Mouse (Mus musculus) liver, embryonic 14.5 days (tissue): ENCODE data around the gene Ptprb. TPM values are rescaled to one million over a fixed set of nuclear protein-coding genes. Genes with fewer than 3 reads are reported as not detected.

Experiments
- ATAC-seq: fragments of 200-750 bp; cut with Nextera tagmentation; 2 replicates; pipeline ENCODE4 v1.8.0; 2017; ENCODE audit warnings: moderate number of reproducible peaks, mild to moderate bottlenecking, moderate library complexity; ENCODE audit not compliant: insufficient read depth
- DNase-seq, 3 experiments: peaks; one replicate each; pipeline ENCODE4 v3.0.0-alpha.2; 2012 to 2013; ENCODE audit warnings: low read depth in 3 of 3, low spot score in 3 of 3
- H3K27ac ChIP-seq: fragments of 300-500 bp; sonication (generic); 2 replicates; pipeline ENCODE4 v1.5.1; 2014; ENCODE audit warnings: moderate library complexity, mild to moderate bottlenecking, control low read depth, inconsistent platforms
- H3K27me3 ChIP-seq: fragments of 300-500 bp; sonication (generic); 2 replicates; pipeline ENCODE4 v1.6.1; 2014; ENCODE audit warnings: mild to moderate bottlenecking, low read length, moderate library complexity; ENCODE audit not compliant: control insufficient read depth, insufficient read depth
- H3K36me3 ChIP-seq: fragments of 300-500 bp; sonication (generic); replicated peaks from 2 replicates; pipeline ENCODE4 v1.6.1; 2014; ENCODE audit warnings: low read depth; ENCODE audit not compliant: control insufficient read depth, insufficient read depth
- H3K4me1 ChIP-seq, 2 experiments: fragments of 200-500 bp in 1 of 2; fragments of 300-500 bp in 1 of 2; sonication (generic) in 1 of 2; replicated peaks; 2 replicates each; pipeline ENCODE4 v1.6.1; 2012 to 2014; ENCODE audit warnings: antibody characterized with exemption in 1 of 2, inconsistent platforms in 1 of 2, low read length in 1 of 2; ENCODE audit not compliant: control insufficient read depth in 2 of 2, insufficient read depth in 2 of 2
- H3K4me2 ChIP-seq: fragments of 300-500 bp; sonication (generic); 2 replicates; pipeline ENCODE4 v1.6.1; 2014; ENCODE audit warnings: low read depth, mild to moderate bottlenecking, control low read depth, moderate library complexity
- H3K4me3 ChIP-seq, 2 experiments: fragments of 200-500 bp in 1 of 2; fragments of 300-500 bp in 1 of 2; sonication (generic) in 1 of 2; 2 replicates each; pipeline ENCODE4 v1.5.1; 2012 to 2014; ENCODE audit warnings: low read depth in 2 of 2, low read length in 2 of 2, mild to moderate bottlenecking in 2 of 2, control low read depth in 1 of 2, inconsistent platforms in 1 of 2, moderate library complexity in 1 of 2; ENCODE audit not compliant: insufficient read depth in 1 of 2
- H3K9ac ChIP-seq: fragments of 300-500 bp; sonication (generic); replicated peaks from 2 replicates; pipeline ENCODE4 v1.6.1; 2014; ENCODE audit warnings: mild to moderate bottlenecking, control low read depth, moderate library complexity
- H3K9me3 ChIP-seq: fragments of 300-500 bp; sonication (generic); 2 replicates; pipeline ENCODE4 v1.6.1; 2016; ENCODE audit warnings: low read length, mixed read lengths; ENCODE audit not compliant: control insufficient read depth
- CTCF ChIP-seq: IDR thresholded peaks from 2 replicates; pipeline ENCODE4 v1.5.1; 2016; ENCODE audit warnings: antibody characterized with exemption, low read depth, control low read depth
- EP300 ChIP-seq: IDR thresholded peaks from 2 replicates; pipeline ENCODE4 v1.6.1; 2016; ENCODE audit warnings: antibody characterized with exemption, low read depth
- WGBS: fragments of 180-500 bp; shearing (Covaris S2); extraction: QIAGEN DNeasy Blood & Tissue Kit; methylation state at CpG from one replicate; pipeline ENCODE4 v1.1.7; 2014; ENCODE audit not compliant: insufficient replicate concordance; 5-methylcytosine and 5-hydroxymethylcytosine counted together
- polyA plus RNA-seq, 2 experiments: library from polyadenylated mRNA; depleted of rRNA in 1 of 2; stranded (reverse) in 1 of 2; unstranded in 1 of 2; fragments of >200 nt; fragmentation: Nextera tagmentation in 1 of 2; extraction: Ambion mirVana in 1 of 2; gene quantifications; 2 replicates each; pipeline versions ENCODE4 v1.2.1 to v1.2.3; 2012 to 2014

Gene Ptprb
- polyA plus RNA-seq, 2 experiments, result 0.71 to 1.0 TPM

- Histone ChIP-seq H3K9ac (no peak overlapping the region), H3K27me3 (no peaks in the 10 kb centered on the region), H3K27ac (no peak overlapping the region), H3K4me3 (no peak overlapping the region), H3K4me2 (no peak overlapping the region), H3K9me3 (no peaks in the 10 kb centered on the region), H3K36me3 (no peaks in the 10 kb centered on the region), H3K4me1 (peaks cover 2 to 20% of the 10 kb centered on the region in 2 experiments; a peak in 2 of 4 replicates)
- WGBS, result 61% methylated on average over 11 of the region's 11 CpGs
- DNase-seq (no peak), ATAC-seq (no peak)
- TF ChIP-seq EP300 (no peak), CTCF (no peak)
Observed at GRCm38 (mm10) chr10:116264521-116264920, 10.8 kb upstream of the Ptprb start.

GRCm38 (mm10) chr10:116266561-116267433 lies 8.5 kb upstream of the Ptprb start:
- Histone ChIP-seq H3K4me2 (no peak overlapping the region), H3K27me3 (no peaks in the 10 kb centered on the region), H3K27ac (no peak overlapping the region), H3K36me3 (no peaks in the 10 kb centered on the region), H3K9me3 (no peaks in the 10 kb centered on the region), H3K4me3 (no peak overlapping the region), H3K9ac (no peak overlapping the region), H3K4me1 (peaks cover 0 to 20% of the 10 kb centered on the region in 2 experiments; a peak in 2 of 4 replicates)
- no peak for DNase-seq
- peak; percentile 55 for ATAC-seq
- 45% methylated on average over 15 of the region's 15 CpGs for WGBS
- no peak for TF ChIP-seq EP300
- TF ChIP-seq CTCF, result no peak

GRCm38 (mm10) chr10:116267434-116267822 lies 7.9 kb upstream of the Ptprb start:
- DNase-seq (no peak), ATAC-seq (0 out of 2 replicates have a peak, but pooled peaks have one; percentile 37)
- H3K27ac ChIP-seq, result no peak overlapping the region
- WGBS, result 47% methylated on average over 4 of the region's 4 CpGs
- H3K9me3 ChIP-seq, result no peaks in the 10 kb centered on the region
- H3K4me3 ChIP-seq, result no peak overlapping the region
- peaks cover 0 to 20% of the 10 kb centered on the region in 2 experiments; a peak in 2 of 4 replicates for H3K4me1 ChIP-seq
- no peak for TF ChIP-seq EP300
- TF ChIP-seq CTCF, result no peak
- no peaks in the 10 kb centered on the region for H3K36me3 ChIP-seq
- no peak overlapping the region for H3K9ac ChIP-seq
- no peak overlapping the region for H3K4me2 ChIP-seq
- no peaks in the 10 kb centered on the region for H3K27me3 ChIP-seq

DNA sequence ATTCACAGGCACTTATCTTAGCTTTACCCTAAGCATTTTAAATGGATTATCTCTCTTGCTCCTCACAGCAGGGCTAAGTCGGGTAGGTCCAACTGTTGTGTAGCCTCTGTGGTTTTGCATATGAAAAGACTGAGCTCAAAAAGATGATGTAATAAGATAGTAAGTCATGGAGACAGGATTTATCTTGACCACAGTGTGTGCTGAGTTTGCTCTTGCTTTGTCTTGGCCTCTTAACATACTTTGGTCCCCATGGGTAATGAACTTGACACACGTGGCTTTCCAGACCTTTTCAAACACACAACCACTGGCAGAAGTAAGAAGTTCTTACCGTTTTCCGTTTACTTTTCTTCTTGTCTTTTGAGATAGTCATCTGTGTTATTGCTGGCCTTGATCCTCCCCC lies 7.0 kb upstream of the Ptprb start:
- Histone ChIP-seq H3K27ac (no peak overlapping the region), H3K9me3 (no peaks in the 10 kb centered on the region), H3K4me1 (peaks cover 0 to 20% of the 10 kb centered on the region in 2 experiments; a peak in 2 of 4 replicates), H3K4me2 (no peak overlapping the region), H3K36me3 (no peaks in the 10 kb centered on the region), H3K4me3 (no peak overlapping the region), H3K27me3 (no peaks in the 10 kb centered on the region), H3K9ac (no peak overlapping the region)
- DNase-seq (no peak), ATAC-seq (no peak)
- TF ChIP-seq EP300 (no peak), CTCF (no peak)
- 25% methylated on average over 4 of the region's 4 CpGs for WGBS

DNA sequence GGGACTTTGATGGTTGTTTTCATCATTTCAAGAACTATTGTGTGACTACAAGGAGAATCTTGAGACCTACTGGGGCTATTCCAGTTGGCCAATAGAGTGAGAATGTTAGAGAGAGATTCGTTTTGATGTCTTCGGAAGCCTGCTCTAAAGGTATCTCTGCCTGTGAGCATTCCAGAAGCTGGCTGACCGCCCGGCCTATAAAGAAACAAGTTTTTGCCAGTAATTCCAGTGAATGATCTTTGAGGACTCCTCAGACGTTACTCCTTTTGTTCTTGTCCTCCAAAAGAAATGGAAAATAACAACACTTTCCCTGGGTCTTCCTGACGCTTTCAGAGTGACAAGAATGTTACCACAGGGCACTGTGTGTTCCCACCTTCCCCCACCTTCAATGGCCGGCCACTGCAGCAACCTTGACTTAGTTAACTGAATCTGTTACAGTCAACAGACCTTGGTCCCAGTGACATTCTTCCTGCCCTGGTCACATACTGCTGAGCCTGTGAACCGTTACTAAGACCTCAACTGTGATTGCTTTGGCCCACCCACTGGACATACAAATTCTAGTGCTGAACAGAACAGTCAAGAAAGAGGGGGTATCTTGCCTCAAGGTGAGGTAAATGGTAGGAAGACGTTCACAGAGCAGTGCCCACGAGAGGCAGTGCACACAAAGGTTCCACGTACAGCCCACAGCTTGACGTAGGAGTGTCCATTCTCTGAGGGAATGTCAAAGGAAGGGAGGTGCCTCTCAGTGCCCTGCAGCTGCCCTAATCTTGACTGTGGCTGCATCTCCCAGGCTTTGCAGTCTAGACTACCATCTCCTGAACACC lies 4.5 kb upstream of the Ptprb start:
- no peaks in the 10 kb centered on the region for H3K9me3 ChIP-seq
- H3K4me3 ChIP-seq, result no peak overlapping the region
- TF ChIP-seq EP300, result no peak
- TF ChIP-seq CTCF, result no peak
- DNase-seq (no peak), ATAC-seq (no peak)
- no peaks in the 10 kb centered on the region for H3K27me3 ChIP-seq
- no peak overlapping the region for H3K9ac ChIP-seq
- H3K4me2 ChIP-seq, result no peak overlapping the region
- H3K27ac ChIP-seq, result no peak overlapping the region
- WGBS, result 52% methylated on average over 12 of the region's 12 CpGs
- peaks cover 0 to 19% of the 10 kb centered on the region in 2 experiments; a peak in 2 of 4 replicates for H3K4me1 ChIP-seq
- H3K36me3 ChIP-seq, result no peaks in the 10 kb centered on the region
